Mouse (Mus musculus) erythroblast, embryonic 14.5 days (primary cell): Measurements from ENCODE around the gene Eif4g1.

Experiments
- GATA1 ChIP-seq: IDR thresholded peaks from 2 replicates; pipeline ENCODE4 v1.6.1; 2012; ENCODE audit warnings: low read length, inconsistent platforms, mixed read lengths
- TAL1 ChIP-seq: IDR thresholded peaks from 3 replicates; pipeline ENCODE4 v1.6.1; 2012; ENCODE audit warnings: low read length, inconsistent platforms, mixed read lengths

DNA sequence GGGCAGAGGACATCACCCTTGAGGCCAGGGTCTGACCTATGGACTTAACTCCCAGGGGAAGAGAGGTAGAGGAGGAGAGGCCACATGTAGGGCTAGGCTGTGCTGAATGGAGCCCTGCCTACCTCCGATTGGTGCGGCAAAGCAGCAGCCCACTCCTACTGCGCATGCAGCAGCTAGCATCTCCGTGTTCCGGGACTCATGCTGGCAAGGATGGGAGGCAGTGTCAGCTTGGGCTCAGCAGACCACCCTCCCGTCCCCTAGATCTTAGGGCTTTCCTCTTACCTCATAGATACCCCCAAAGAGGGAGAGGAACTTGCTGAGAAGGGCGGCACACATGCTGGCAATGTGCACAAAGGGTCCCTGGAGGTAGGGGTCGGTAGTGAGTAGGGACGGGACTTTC, 44.1 kb downstream of the Eif4g1 start:
- TF ChIP-seq GATA1: no peak
- TF ChIP-seq TAL1: no peak
